Mouse (Mus musculus) bone marrow, adult 2 months (tissue): ENCODE results near the gene Fbxl16. TPM values are rescaled to one million over a fixed set of nuclear protein-coding genes. Genes with fewer than 3 reads are reported as not detected.

Experiments
- H3K27ac ChIP-seq: fragments of 200-500 bp; 2 replicates; pipeline ENCODE4 v1.5.1; 2012; ENCODE audit warnings: low read depth, mild to moderate bottlenecking, control low read depth, inconsistent platforms, low read length; ENCODE audit not compliant: control insufficient read depth, poor library complexity, insufficient read depth
- H3K4me1 ChIP-seq: fragments of 200-500 bp; 2 replicates; pipeline ENCODE4 v1.6.1; 2011; ENCODE audit warnings: low read length; ENCODE audit not compliant: control insufficient read depth, insufficient read depth
- H3K4me3 ChIP-seq: fragments of 200-500 bp; replicated peaks from 2 replicates; pipeline ENCODE3; 2011; ENCODE audit warnings: mild to moderate bottlenecking, low read depth, low read length, control low read depth; ENCODE audit not compliant: control insufficient read depth
- CTCF ChIP-seq: fragments of 200-500 bp; IDR thresholded peaks from 2 replicates; pipeline ENCODE4 v1.5.1; 2011; ENCODE audit warnings: low read length, control low read depth; ENCODE audit not compliant: control insufficient read depth, insufficient read depth
- POLR2A ChIP-seq: fragments of 200-500 bp; IDR thresholded peaks from 2 replicates; pipeline ENCODE4 v1.6.1; 2011; ENCODE audit warnings: low read depth, mild to moderate bottlenecking, control low read depth, low read length, borderline replicate concordance; ENCODE audit not compliant: control insufficient read depth
- WGBS: fragments of 180-500 bp; shearing (Covaris S2); methylation state at CpG from one replicate; pipeline ENCODE4 v1.1.7; 2018; 5-methylcytosine and 5-hydroxymethylcytosine counted together
- polyA plus RNA-seq: library from polyadenylated mRNA; stranded (reverse); fragments of >200 nt; gene quantifications from 2 replicates; pipeline ENCODE4 v1.2.4, GENCODE M21; 2011; ENCODE audit warnings: low replicate concordance; ENCODE audit not compliant: missing spikeins, insufficient read depth, insufficient read length

Fbxl16 gene
- polyA plus RNA-seq, 1 experiment: not detected

GRCm38 (mm10) chr17:25818851-25819780 is 10.2 kb downstream of the Fbxl16 start:
- no peak for TF ChIP-seq CTCF
- TF ChIP-seq POLR2A: no peak
- 8% methylated on average over 46 of the region's 46 CpGs for WGBS
- no peak overlapping the region for H3K27ac ChIP-seq
- H3K4me1 ChIP-seq: peaks cover 3% of the 10 kb centered on the region
- H3K4me3 ChIP-seq: no peak overlapping the region

GRCm38 (mm10) chr17:25823452-25823851 is 14.6 kb downstream of the Fbxl16 start, which contains the start of gene Wdr24:
Gene Wdr24, plus strand, starts transcription at chr17:25823627.
- WGBS: 0% methylated on average over 18 of the region's 18 CpGs
- 0 out of 2 replicates have a peak within 1 kb of the TSS, but pooled peaks have one; percentile 18 for H3K27ac ChIP-seq
- H3K4me3 ChIP-seq: peak within 1 kb of the TSS; percentile 89
- peaks cover 8% of the 10 kb centered on the region for H3K4me1 ChIP-seq
- no peak for TF ChIP-seq POLR2A
- TF ChIP-seq CTCF: no peak

GRCm38 (mm10) chr17:25824362-25825142 is 15.7 kb downstream of the Fbxl16 start:
- peak overlapping the region; percentile 89 for H3K4me3 ChIP-seq
- 78% methylated on average over 17 of the region's 17 CpGs for WGBS
- H3K4me1 ChIP-seq: peaks cover 10% of the 10 kb centered on the region
- no peak overlapping the region for H3K27ac ChIP-seq
- TF ChIP-seq CTCF (no peak), POLR2A (no peak)

- Histone ChIP-seq H3K4me1 (peaks cover 10% of the 10 kb centered on the region), H3K4me3 (no peak overlapping the region), H3K27ac (no peak overlapping the region)
- WGBS: 88% methylated on average over 6 of the region's 6 CpGs
- TF ChIP-seq CTCF: no peak
- TF ChIP-seq POLR2A: no peak
Measured at GRCm38 (mm10) chr17:25825311-25825710, 16.4 kb downstream of the Fbxl16 start.

GRCm38 (mm10) chr17:25825984-25826570 is 17.2 kb downstream of the Fbxl16 start:
- TF ChIP-seq POLR2A (no peak), CTCF (no peak)
- Histone ChIP-seq H3K4me3 (no peak overlapping the region), H3K4me1 (peaks cover 10% of the 10 kb centered on the region), H3K27ac (no peak overlapping the region)
- WGBS: 92% methylated on average over 27 of the region's 27 CpGs

GRCm38 (mm10) chr17:25827011-25827410 is 18.1 kb downstream of the Fbxl16 start:
- Histone ChIP-seq H3K4me3 (no peak overlapping the region), H3K27ac (no peak overlapping the region), H3K4me1 (peaks cover 13% of the 10 kb centered on the region)
- TF ChIP-seq CTCF: no peak
- TF ChIP-seq POLR2A: no peak
- WGBS: 92% methylated on average over 13 of the region's 13 CpGs

- Histone ChIP-seq H3K27ac (no peak overlapping the region), H3K4me1 (peaks cover 13% of the 10 kb centered on the region), H3K4me3 (no peak overlapping the region)
- 92% methylated on average over 22 of the region's 22 CpGs for WGBS
- TF ChIP-seq POLR2A: no peak
- TF ChIP-seq CTCF: no peak
Measured at GRCm38 (mm10) chr17:25827546-25828222, 18.8 kb downstream of the Fbxl16 start.
